In genomic region chr8:91098106-91098505, GRCm38 (mm10) we compare ENCODE assay signal across 11 mouse cellular contexts.
"Had no signal": no experiment of that assay in that cellular context is flagged by ENCODE, and none has a peak within 500 bp of the region (broad histone marks: within the 10 kb centered on the region; RNA-seq: fewer than 3 reads in every experiment).

No protein-coding gene starts in this region.

- ATAC-seq: intestine, embryonic 15.5 days; midbrain, embryonic 13.5 days had no signal

- H3K4me2 ChIP-seq: intestine, embryonic 15.5 days; liver, embryonic 13.5 days; midbrain, embryonic 13.5 days had no signal

- H3K4me1 ChIP-seq: intestine, embryonic 15.5 days; liver, embryonic 13.5 days; midbrain, embryonic 10.5 days; midbrain, embryonic 13.5 days had no signal

- H3K9ac ChIP-seq: intestine, embryonic 15.5 days; liver, embryonic 13.5 days; midbrain, embryonic 13.5 days had no signal

- H3K4me3 ChIP-seq: intestine, embryonic 15.5 days; left cerebral cortex, adult 2 months; liver, embryonic 13.5 days; midbrain, embryonic 10.5 days; midbrain, embryonic 13.5 days had no signal

- H3K27ac ChIP-seq: intestine, embryonic 15.5 days; left cerebral cortex, adult 2 months; liver, embryonic 13.5 days; midbrain, embryonic 10.5 days; midbrain, embryonic 13.5 days had no signal

- H3K9me3 ChIP-seq: intestine, embryonic 15.5 days; liver, embryonic 13.5 days; midbrain, embryonic 10.5 days; midbrain, embryonic 13.5 days had no signal

- H3K27me3 ChIP-seq: intestine, embryonic 15.5 days; liver, embryonic 13.5 days; midbrain, embryonic 13.5 days had no signal

- DNase-seq: layer of hippocampus, postnatal 36 days; liver, embryonic 13.5 days; lung, adult 2 months; lung, postnatal 14 days; lung, postnatal 4 days; thymus, adult 18-20 months; thymus, postnatal 36 days had no signal
